Mouse (Mus musculus) mesoderm, embryonic 11.5 days (tissue): Measurements from ENCODE around the gene Slc25a33.

Experiments used
- DNase-seq: peaks from one replicate; pipeline ENCODE4 v3.0.0-alpha.2; 2012; ENCODE audit warnings: low read depth, low spot score

Gene Slc25a33

DNA sequence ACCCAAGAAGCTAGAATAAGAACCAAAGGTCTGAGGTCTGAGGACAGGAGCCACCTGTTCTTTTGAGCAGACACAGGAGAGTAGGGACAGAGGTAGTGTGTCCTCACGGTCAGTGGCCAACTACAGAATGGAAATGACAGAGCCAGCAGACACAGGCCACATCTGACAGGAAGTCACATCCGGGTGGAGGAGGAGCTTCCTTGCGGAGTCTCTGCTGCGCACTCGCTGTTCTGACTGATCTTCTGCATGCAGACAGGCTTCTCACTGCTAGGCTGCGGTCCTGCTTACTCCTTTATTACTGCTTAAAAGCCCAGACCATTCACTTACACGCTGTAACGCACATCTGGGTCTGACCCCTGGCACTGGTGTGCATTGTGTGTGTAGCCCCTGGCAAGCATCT is 45.3 kb downstream of the Slc25a33 start:
- no peak for DNase-seq

DNA sequence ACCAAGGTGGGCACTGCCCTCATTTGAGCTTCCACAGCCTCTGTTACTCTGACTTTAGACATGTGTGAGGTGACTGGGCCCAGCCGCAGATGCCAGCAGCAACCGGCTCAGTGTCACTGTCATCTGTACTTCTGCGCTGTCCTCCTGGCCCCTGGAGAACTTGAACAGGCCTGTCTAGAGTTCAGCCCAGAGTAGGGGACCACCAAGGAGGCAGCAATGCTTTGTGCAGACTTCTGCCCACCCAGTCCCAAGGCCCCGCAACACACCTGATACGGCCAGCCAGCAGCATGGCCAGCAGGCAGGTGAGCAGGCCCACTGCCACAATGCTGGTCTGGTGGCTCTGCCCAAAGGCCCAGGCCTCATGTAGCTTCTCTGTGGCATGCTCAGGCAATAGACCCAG is 46.4 kb downstream of the Slc25a33 start:
- no peak for DNase-seq

DNA sequence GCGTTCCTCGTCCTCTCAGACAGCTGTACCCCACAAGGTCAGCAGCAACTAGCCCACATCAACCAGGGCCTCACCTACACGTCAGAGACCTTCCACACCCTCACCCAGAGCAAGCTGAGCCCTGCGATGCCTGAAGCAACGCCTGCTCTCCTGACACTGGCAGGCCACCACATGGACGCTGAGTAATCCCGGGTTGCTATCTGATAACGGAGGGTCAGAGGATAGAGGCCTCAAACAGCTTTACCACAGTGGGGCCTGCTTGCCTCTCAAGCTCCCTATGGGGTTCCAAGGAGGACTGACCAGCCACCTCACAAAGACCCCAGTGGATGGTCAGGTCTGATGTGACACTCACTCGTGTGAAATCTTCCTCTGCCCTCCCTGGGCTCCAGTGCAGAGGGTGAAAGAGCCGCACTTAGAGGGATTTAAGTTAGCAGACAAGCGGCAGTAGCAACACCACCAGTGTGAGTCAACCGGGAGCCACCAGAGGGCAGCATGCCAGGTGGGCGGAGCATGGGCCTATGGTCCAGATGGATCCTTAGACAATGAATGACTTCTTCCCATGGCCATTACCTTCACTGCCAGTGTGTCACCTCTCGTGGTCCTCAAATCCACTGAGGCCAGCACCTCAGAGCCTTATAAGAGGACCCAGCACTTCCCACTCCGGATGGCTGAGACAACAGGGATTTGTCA is 48.3 kb downstream of the Slc25a33 start:
- DNase-seq = peak; percentile 60

GRCm38 (mm10) chr4:149724916-149725470 is 49.1 kb downstream of the Slc25a33 start:
- DNase-seq = no peak

GRCm38 (mm10) chr4:149723855-149724731 is 50.0 kb downstream of the Slc25a33 start:
- no peak for DNase-seq

- no peak for DNase-seq
Measured at GRCm38 (mm10) chr4:149723021-149723390, 51.1 kb downstream of the Slc25a33 start.

DNA sequence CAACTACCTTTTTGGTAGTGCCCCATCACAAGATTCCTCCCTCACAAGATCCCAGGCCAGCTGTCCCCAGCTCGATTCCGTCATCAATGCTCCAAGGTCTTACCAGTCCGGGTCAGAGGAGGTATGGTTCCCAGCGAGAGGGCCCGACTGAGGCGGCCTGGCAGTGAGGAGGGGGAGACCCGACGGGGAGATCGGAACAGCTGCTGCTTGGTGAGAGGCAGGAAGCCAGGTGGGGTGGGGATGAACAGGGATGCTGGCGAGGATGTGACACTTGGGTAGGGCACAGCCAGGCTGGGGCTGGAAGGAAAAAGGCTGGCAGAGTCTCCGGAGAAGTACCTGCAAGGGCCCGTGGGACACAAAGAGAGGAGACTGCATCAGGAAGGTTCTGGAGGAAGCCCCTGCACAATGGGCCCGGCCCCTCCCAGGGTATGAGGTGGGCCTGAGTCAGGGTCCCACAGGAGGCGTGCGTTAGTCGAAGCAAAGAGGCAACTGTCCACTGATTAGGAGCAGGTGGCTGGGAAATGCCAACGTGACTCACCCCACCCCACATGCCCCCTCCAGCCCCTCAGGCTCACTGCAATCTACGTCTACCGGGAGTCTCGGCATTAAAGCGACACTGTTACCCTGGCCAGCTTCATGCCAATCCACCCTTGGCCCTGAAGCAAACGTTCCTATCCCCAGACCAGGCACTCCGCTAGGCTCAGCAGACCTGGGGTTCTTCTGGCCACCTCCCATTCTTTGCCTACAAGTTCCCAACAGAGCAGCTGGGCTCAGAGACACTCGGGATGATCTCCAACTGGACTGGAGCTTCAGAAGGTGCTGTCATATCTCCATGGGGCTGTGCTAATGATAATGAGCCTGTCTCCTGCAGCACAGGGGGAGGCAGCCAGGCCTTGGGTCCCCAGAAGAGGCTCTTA is 51.7 kb downstream of the Slc25a33 start:
- DNase-seq = no peak

DNA sequence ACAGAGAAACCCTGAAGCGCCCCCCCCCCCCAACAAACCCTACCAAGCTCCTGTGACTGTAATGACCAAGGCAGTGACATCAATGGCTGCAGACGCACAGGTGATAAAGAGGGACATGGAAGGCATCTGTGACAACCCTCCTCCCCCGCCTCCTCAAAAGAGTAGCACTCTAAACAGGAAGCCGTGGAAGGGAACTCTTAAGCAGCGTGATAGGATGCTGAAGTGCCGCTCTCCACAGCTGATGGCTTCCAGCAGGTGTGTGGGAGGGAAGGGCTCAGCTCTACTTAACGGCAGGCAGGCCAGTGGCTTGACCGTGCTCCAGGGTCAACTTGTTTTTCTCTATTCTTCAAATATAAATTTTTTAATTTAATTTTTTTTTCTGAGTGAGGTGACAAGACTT is 52.9 kb downstream of the Slc25a33 start:
- DNase-seq = no peak

DNA sequence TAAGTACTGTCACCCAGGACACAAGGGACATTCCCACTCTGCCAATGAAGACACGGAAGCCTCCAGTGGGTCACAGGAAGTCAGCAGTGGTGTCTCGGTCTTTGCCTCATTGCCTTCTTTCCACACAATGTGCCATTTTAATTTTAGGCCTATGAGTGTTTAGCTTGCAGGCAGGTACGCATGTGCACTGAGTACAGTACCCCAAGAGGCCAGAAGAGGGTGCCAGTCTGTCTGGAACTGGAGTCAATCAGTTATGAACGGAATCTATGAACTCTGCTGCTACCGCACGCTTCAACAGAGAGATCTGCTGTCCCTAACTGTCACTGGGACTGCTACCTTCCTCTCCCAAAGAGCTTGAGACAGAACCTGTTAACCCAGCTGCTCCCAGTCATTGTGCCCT is 54.4 kb downstream of the Slc25a33 start:
- DNase-seq = peak; percentile 50

GRCm38 (mm10) chr4:149714542-149714941 is 59.5 kb downstream of the Slc25a33 start:
- DNase-seq = no peak

DNA sequence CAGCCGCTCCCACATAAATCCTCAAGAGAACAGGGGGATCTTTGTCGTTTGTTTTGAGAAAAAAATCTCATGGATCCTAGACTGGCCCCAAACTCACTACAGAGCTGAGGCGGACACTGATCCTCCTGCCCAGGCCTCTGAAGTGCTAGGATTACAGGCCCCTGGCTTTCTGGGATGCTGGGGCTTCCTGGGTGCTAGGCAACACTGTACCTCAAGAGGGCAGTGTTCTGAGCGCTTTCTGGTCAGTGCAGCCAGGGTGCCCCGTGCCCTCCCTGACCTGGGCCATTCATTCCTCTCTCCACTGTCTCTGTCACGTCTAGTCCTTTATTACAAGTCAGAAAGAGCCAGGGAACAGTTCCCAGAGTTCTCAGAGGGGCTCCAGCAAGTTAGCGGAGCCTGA is 62.1 kb downstream of the Slc25a33 start:
- peak; percentile 54 for DNase-seq

DNA sequence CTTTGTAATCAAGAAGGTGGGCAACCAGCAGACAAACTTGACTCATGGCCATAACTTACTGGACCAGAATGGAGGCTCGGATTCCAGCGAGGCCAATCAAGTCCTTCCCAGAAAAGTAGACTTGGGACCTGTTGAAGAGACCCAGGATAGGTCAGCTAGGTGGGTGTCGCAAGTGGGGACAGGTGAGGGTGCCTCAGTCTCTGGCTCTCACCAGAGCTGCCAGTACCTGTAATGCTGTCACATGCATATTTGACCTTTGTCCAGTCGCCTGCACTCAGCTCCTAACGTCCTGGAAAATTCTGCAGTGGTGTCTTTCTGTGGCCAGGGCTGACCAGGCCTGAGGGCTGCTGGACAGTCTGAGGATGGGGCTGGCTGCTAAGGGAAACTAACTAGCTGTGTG is 62.6 kb downstream of the Slc25a33 start:
- DNase-seq = no peak

DNA sequence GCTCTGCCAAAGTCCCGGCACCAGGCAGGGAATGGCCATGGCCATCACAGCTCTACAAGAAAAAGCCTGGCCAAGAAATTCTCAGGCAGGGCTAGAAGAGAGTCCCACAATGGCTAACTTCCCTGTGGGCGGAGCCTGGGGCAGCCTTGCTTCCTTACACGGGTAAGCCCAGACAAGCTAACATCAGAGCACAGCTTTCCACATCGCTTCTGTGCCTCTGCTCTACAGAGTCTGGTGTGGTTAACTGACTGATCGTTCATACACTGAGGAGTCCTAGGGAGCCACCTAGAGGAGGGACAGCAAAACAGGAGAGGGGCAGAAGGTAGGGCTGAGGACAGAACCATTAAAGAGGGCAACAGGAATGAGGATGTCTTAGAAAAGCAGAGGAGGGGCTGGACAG is 63.6 kb downstream of the Slc25a33 start:
- peak; percentile 44 for DNase-seq

GRCm38 (mm10) chr4:149705941-149706340 is 68.1 kb downstream of the Slc25a33 start:
- DNase-seq = no peak

DNA sequence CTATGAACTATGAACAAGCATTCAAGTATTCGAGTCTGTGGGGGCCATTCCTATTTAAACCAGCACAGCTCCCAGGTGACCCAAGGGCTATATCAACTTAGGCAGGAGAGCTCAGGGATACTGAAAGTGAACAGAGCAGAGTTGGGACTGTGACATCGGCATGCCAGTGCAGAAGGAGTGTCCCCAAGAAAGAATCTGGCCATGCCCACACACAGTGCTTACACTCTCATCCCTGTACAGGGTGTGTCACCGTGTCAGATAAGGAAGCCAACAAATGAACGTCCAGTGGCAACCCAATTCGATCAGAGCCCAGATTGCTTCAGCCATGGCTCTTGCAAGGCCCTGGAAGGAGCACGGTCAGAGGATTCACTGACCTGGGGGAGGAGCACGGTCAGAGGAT is 68.8 kb downstream of the Slc25a33 start:
- no peak for DNase-seq

DNA sequence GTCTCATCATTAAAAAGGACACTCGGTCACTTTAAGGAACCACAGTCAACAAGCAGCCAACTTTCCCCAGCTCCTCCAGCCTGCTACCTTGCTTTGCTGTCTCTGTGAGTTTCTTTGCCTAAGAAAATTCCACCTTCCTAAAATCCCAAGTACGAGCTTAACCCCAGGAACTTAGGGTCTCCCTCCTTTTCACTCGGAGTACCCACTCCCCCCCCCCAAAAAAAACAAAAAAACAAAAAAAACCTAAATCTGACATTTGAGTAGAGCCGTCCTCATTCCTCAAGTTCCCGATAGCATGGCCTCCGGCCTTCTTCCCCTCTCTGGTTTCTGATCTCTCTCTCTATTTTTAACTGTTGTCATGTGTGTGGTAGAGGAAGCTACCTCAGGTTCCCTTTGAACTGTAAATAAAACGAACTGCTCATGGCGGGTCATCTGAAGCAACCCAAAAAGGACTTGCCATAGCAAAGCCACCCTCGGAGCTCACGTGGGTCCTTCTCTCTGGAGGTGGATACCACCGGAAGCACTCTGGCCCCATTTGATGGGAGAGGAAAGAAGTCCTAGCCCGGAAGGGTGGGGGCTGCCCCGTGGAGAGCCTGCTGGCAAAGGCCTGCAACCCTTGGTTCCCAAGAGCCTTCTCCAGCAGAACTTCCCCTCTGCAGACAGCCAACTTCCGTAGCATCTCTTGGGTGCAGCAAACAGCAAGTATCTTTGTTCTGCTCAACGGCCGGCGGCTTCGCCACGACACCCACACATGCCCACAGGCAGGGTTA is 71.7 kb downstream of the Slc25a33 start, which contains the start of gene Pik3cd:
Pik3cd (minus strand) TSS at position 362 of the 770 bp plus-strand sequence.
- no peak for DNase-seq

DNA sequence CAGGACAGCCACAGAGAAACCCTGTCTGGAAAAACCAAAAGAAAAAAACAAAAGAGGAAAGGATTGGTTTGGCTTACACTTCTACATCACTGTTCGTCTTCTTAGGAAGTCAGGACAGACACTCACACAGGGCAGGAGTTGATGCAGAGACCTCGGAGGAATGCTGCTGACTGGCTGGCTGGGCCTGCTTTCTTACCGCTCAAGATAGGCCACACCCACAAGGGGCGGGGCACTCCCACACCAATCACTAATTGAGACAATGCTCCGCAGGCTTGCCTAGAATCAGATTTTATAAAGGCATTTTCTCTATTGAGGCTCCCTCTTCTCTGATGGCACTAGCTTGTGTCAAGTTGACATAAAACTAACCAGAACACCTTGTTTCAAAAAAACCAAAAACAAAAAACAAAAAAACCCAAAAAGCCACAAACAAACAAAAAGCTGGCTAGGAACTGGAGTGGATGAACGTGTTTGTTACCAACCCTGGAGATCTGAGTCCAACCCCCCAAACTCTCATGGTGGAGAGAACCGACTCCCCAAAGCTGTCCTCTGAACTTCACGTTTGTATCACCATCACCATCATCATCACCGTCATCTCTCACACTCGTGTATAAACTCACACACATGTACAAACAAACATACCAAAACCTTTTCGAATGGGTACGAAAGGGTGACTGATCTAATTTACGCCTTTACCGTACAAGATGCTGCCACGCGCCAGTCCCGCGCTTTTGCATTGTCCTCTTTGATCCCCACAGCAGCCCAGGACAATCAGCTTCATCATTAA is 72.5 kb downstream of the Slc25a33 start:
- DNase-seq = no peak

GRCm38 (mm10) chr4:149699953-149700352 is 74.1 kb downstream of the Slc25a33 start:
- DNase-seq = no peak

DNA sequence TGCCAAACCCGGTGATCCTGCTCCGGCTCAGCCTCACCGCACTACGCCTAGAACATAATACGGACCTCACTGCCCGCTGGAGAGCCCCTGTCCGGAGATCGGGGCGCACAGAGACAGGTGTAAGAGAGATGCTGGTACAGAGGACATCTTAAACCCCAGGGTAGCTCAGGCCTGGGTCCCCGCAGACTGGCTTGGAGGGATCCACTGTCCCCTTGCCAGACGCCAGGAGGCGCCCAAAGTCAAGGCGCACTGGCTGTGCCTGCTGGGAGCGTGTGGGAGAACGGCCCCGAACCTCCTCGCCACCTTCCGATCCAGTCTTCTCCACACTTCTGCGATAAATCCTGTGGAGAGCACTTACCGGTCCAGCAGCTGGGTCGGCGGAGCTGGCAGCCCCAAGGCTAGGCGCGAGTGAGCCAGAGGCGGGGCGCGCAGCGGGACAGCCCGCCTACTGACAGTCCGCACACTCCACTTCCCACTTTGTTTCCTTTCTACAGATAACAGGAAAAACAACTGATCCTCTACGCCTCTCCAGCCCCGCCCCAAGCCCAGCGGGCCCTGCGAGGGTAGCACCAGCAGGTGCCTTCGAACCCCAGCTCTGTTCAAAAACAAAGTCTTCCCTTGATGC is 75.8 kb downstream of the Slc25a33 start:
- peak; percentile 65 for DNase-seq
